Mouse (Mus musculus): Measurements from ENCODE around the gene Ctnnd2. TPM values are rescaled to one million over a fixed set of nuclear protein-coding genes. Genes with fewer than 3 reads are reported as not detected.

The Ctnnd2 gene
- total RNA-seq, 2 experiments from 2014 or later = 205 to 208 TPM

DNA sequence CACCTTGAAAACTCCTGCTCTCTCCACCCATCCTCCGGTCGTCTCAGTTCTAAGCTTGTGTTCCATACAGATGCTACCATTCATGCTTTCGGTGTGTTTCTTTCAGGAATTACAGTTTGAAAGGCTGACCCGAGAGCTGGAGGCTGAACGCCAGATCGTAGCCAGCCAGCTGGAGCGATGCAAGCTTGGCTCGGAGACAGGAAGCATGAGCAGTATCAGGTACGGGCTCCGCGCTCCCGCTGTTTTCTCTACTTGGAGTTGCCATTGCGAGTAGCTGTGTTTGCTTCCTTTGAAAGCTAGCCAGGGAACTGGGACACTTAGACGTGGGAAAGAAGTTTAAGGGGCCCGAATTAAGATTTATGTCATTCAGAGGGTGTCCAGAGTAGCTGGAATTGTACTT is 308.3 kb downstream of the Ctnnd2 start:
- DNase-seq (ENCODE audit: low spot score in 2 of 2) = peak; percentile 35 to 42

- no peak for DNase-seq (ENCODE audit: low spot score in 2 of 2)
Observed at GRCm38 (mm10) chr15:30506476-30506875, 334.1 kb downstream of the Ctnnd2 start.

DNA sequence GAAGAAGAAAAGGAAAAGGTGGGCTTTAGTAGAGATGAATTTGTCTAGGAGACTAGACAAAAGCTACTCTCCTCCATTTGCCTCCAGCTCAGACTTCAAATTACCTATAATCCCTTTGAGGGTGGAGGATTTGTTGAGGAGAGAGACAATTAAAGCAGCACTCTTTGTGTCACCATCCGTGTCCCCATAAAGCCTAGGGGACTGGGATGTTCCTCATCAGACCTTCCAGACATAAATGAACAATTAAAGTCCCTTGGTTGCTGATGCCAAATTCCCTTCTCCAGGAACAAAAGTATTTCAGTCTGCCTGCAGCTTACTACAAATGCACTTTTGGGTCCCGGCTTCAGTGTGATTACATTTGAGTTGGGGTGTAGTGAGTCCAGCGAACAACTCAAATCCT is 340.1 kb downstream of the Ctnnd2 start:
- no peak for DNase-seq (ENCODE audit: low spot score in 2 of 2)

GRCm38 (mm10) chr15:30513122-30513521 is 340.7 kb downstream of the Ctnnd2 start:
- no peak for DNase-seq (ENCODE audit: low spot score in 2 of 2)

GRCm38 (mm10) chr15:30515425-30515824 is 343.0 kb downstream of the Ctnnd2 start:
- DNase-seq (ENCODE audit: low spot score in 2 of 2) = no peak

- no peak for DNase-seq (ENCODE audit: low spot score in 2 of 2)
Observed at GRCm38 (mm10) chr15:30541459-30541858, 369.1 kb downstream of the Ctnnd2 start.

DNA sequence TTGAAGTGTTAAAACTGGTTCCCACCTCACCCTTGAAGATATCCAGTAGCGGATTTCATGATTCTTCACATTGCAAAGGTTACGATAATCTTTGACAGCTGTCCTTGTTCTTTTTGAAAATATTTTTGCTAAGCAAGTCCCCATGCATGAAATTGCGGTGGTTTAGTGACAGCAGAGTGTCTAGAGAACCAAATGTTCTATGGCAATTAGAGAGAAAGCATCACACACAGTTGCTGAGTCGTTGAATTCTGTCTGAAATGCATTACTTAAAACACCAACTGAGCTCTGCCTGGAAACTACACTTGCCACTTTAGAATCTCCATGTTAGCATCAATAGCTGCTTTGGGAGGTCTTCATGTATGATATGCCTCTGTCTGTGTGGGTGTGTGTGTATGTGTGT is 375.9 kb downstream of the Ctnnd2 start:
- DNase-seq (ENCODE audit: low spot score in 2 of 2) = peak in 1 of 2 experiments; percentile 57

- peak in 1 of 2 experiments; percentile 27 for DNase-seq (ENCODE audit: low spot score in 2 of 2)
Observed at GRCm38 (mm10) chr15:30550956-30551355, 378.6 kb downstream of the Ctnnd2 start.

DNA sequence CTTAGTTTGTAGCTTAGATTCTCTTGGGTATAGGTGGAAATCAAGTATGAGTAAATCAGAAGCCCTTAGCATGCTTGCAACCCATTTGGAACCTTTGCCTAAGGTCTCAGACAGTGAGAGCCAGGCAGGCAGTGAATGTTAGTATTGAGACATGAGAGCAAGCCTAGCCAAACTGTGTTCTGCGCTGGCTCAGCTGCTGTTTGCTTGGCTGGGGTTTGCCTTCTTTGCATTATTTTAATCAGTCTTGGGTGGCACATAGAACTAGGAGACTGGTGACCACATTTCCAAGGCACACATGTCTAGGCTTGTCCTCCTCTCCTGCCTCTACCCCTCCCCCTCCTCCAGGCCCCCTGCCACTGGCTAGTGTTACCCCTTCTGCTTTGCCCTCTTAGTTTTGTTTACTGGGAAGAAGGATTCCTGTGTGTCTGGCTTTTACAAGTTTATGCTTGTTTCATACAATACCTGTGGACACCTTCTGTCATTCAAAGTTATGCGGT is 381.6 kb downstream of the Ctnnd2 start:
- no peak for DNase-seq (ENCODE audit: low spot score in 2 of 2)

DNA sequence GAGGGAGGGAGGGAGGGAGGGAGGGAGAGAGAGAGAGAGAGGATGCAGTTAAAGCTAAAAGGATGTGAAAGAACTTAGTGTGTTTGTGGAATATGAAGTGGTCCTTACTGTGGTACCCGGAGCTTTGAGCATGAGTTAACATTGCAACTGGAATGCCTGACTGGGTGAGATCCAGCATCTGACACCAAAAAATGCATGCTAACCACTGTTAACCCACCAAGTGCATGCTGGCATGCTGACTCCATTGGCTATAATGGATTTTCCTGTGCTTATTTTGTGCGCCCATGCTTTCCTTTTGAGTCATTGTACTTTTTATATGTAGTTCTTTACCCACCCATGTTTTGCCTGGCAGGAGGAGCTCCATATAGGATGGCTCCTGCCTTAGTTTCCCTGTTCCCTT is 383.4 kb downstream of the Ctnnd2 start:
- DNase-seq (ENCODE audit: low spot score in 2 of 2) = no peak

DNA sequence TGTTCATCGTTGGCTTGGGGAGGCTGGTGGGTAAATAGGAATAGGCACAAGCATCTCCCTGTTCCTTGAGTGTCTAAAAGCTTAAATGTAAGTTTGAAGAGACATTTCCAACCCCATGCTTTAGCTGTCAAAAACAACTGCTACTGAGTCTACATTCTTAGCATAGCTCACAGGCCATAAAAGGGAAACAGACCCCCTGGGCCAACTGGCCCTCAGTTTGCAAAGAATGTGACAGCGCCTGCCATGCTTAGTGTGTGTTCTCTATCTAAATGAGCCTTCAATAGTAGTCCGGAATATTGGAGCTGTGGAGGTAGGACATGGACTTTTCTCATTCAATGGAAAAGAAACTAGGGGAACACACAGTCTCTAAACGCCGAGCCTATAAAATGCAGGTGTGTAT is 390.0 kb downstream of the Ctnnd2 start:
- DNase-seq (ENCODE audit: low spot score in 2 of 2) = no peak

DNA sequence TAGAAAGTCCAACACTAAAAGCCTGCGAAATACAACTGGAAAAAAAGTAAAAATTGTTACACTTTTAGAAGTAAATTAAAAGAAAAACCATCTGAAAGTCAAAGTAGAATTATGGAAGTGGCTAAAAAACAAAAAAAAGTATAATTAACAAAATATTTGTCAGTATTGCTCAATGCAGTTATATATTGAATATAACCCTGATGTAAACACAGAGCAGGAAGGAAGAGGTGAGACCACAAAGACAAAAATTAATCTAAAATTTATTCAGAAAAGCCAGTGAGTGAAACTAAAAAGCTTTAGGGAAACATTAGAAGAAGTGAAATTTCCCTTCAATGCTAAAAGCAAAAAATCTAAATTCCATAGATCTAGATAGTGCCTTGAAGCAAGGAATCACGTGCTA is 392.2 kb downstream of the Ctnnd2 start:
- DNase-seq (ENCODE audit: low spot score in 2 of 2) = no peak

DNA sequence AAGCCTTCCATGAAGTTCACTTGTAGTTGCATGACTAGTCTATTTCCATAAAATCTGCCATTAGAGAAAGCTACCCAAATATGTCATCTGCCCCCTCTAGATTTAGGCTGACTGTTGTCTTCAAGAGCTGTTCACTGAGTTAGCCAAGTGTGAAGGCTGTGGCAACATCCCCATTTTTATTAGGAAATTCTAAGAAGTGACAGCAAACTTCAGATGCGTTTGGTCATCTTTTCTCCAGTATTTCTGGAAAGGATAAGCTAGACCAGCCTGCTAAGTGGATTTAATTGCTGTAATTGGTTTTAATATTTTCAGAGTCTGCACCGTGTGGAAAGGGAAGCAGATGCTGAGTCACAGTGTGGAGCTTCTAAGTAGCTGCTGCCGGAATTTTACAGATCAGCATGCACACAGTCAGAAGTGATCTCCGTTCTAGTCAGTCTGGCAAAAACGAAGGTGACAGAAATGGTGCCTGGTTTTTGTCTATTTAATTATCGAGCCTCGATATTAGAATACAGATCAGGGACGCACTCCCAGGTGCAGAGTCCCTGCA is 397.9 kb downstream of the Ctnnd2 start:
- peak; percentile 44 to 71 for DNase-seq (ENCODE audit: low spot score in 2 of 2)

- DNase-seq (ENCODE audit: low spot score in 2 of 2) = no peak
Observed at GRCm38 (mm10) chr15:30587446-30587845, 415.1 kb downstream of the Ctnnd2 start.

- DNase-seq (ENCODE audit: low spot score in 2 of 2) = no peak
Observed at GRCm38 (mm10) chr15:30590865-30591264, 418.5 kb downstream of the Ctnnd2 start.

DNA sequence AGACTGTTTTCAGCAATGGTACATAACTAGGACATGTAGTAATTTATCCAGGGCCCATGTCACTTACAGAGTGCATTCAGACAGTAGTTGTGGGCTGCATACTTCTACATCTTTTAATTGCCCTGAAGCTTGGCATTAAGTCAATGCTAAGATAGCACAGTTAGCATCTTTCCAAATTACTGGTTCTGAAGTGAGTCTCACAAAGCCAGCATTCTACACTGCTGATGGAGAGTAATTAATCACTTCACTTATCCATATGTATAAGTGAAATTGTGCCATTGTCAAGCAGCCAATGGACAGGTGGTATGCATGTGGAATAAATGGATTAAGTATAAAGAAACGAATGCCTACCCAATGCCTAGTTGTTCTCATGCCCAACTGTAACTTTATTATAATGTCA is 423.1 kb downstream of the Ctnnd2 start:
- no peak for DNase-seq (ENCODE audit: low spot score in 2 of 2)

GRCm38 (mm10) chr15:30610613-30611012 is 438.2 kb downstream of the Ctnnd2 start:
- DNase-seq (ENCODE audit: low spot score in 2 of 2) = no peak

GRCm38 (mm10) chr15:30615451-30615850 is 443.1 kb downstream of the Ctnnd2 start:
- no peak for DNase-seq (ENCODE audit: low spot score in 2 of 2)

- DNase-seq (ENCODE audit: low spot score in 2 of 2) = no peak
Observed at GRCm38 (mm10) chr15:30616861-30617260, 444.5 kb downstream of the Ctnnd2 start.

DNA sequence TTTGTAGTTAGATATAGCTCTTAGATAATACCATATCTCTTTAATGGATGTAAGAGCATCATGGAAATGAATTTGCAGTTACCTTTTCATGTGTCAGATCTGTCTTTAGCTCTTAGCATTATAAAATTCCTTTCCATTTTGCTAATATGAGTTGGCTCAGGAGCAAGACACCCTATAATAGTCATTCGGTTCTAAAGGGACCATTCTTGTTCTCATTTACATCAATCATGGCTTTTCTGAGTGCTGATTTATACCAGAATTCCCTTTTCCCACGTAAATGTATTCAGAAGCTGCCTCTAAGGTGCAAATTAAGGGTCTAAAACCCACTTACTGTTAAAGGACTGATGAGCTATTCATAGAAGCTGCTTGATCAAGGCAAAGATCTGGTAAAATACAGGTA is 445.5 kb downstream of the Ctnnd2 start:
- DNase-seq (ENCODE audit: low spot score in 2 of 2) = no peak

DNA sequence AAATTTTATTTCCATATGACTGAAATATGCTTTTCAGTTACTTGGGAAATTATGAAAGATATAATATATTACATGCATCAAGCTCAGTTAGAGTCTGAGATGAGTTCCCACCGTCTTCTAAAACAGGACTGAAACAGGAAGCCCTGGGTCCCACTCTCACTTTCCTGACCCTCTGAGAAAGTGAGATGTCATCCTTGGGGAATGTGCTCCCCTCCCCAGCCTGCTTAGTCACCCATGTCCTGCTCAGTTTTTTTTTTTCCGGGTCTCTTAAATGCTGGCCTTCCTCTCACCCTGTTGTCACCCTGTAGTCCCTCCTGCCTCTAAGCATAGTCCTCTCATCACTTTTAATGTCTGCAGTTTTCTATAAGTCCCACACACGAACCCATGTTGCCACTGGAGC is 456.1 kb downstream of the Ctnnd2 start:
- no peak for DNase-seq (ENCODE audit: low spot score in 2 of 2)

DNA sequence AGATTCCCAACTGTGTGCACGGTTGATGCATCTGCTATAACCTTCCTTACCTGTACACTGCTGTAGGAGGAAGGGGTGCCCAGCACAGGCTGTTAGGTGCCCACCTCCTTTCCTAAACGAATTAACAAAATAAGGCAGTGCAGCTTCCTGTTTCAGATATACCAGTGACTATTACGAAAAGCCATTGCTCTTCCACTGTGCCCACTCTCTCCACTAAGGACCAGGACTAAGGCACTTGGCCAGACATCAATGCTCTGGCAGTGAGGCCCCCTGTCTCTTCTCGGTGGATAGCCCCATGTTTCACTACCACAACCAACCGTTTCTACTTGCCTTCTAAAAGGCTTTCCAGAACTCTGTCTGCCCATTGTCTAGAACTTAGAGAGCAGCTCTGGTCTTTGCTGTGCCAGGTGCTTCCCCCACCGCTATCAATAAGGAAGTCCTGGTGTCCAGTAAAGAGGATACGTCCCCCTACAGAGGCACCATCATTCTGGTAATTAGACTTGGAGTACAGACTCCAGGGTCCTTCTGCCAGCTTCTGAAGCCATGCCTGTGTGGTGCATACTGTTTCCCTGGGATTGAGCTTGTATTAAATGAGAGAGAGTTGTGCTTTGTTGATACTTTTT is 459.8 kb downstream of the Ctnnd2 start:
- no peak for DNase-seq (ENCODE audit: low spot score in 2 of 2)

DNA sequence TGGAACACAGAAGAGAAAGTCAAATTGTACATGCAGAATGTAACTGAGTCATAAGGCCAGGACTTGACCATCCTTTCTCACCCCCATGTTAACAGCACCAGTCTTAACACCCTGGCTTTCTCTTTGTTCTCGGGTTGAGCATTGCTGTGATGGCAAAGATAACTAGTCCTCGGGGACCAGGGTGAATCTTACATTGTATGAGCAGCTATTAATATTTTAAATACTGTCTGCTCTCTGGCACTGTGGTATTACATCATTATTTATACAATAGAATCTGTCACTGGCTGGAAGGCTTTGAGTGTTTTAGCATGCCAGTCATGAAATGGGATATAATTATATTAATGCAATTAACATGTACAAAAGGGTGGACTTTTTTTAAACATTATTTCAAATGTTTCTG is 461.5 kb downstream of the Ctnnd2 start:
- no peak for DNase-seq (ENCODE audit: low spot score in 2 of 2)
